ENCODE assay signal across 8 mouse cellular contexts in genomic region chr9:54733921-54734638, GRCm38 (mm10). TPM values are rescaled to one million over a fixed set of nuclear protein-coding genes. Genes with fewer than 3 reads are reported as not detected.
DNase-seq lines count a peak whose midpoint lies in the region; ATAC-seq and TF ChIP-seq lines count a peak whose summit lies in the region.

Wdr61 (minus strand) TSS chr9:54734519.

- H3K9ac ChIP-seq in embryonic facial prominence, embryonic 14.5 days (ENCODE audit: low read depth, low read length) = peak within 1 kb of the TSS; percentile 87
- H3K9ac ChIP-seq in limb, embryonic 14.5 days (ENCODE audit: low read depth, low read length, severe bottlenecking) = peak within 1 kb of the TSS; percentile 77
- H3K9ac ChIP-seq in midbrain, postnatal 0 days (replicated peaks; ENCODE audit: low read length, poor library complexity, severe bottlenecking) = peak within 1 kb of the TSS; percentile 69

- peaks cover 11% of the 10 kb centered on the region for H3K4me1 ChIP-seq in embryonic facial prominence, embryonic 14.5 days (ENCODE audit: control insufficient read depth, insufficient read depth, low read length)
- peaks cover 11% of the 10 kb centered on the region; the same call in 1 of the 2 replicates for H3K4me1 ChIP-seq in limb, embryonic 14.5 days (ENCODE audit: control insufficient read depth, insufficient read depth, low read length)
- H3K4me1 ChIP-seq in midbrain, postnatal 0 days (ENCODE audit: insufficient read depth, low read length) = peaks cover 9% of the 10 kb centered on the region

- peak; percentile 90; the same call in 1 of the 2 replicates for TF ChIP-seq POLR2A in limb, embryonic 14.5 days (IDR thresholded peaks at IDR 0.05; ENCODE audit: borderline replicate concordance, extremely low read depth, insufficient read depth, insufficient read length)

- peak within 1 kb of the TSS; percentile 82 for H3K4me3 ChIP-seq in embryonic facial prominence, embryonic 14.5 days (ENCODE audit: low read depth, low read length)
- peak within 1 kb of the TSS; percentile 66 for H3K4me3 ChIP-seq in limb, embryonic 14.5 days (replicated peaks; ENCODE audit: low read length)
- H3K4me3 ChIP-seq in midbrain, postnatal 0 days (ENCODE audit: low read depth, low read length) = peak within 1 kb of the TSS; percentile 75

- H3K36me3 ChIP-seq in embryonic facial prominence, embryonic 14.5 days (ENCODE audit: control insufficient read depth, insufficient read depth, low read length) = peaks cover 6% of the 10 kb centered on the region
- H3K36me3 ChIP-seq in limb, embryonic 14.5 days (ENCODE audit: control insufficient read depth, insufficient read depth, low read length) = peaks cover 8% of the 10 kb centered on the region
- peaks cover 5% of the 10 kb centered on the region; the same call in 1 of the 2 replicates for H3K36me3 ChIP-seq in midbrain, postnatal 0 days (ENCODE audit: insufficient read depth, low read length)

- DNase-seq in 3T3-L1 (ENCODE audit: low read depth, low spot score) = peak; percentile 96
- DNase-seq in adrenal gland, postnatal 4 days (ENCODE audit: low spot score in 2 of 2) = peak; percentile 96 to 98
- peak; percentile 97 for DNase-seq in embryonic facial prominence, embryonic 14.5 days (ENCODE audit: low spot score)
- DNase-seq in heart, adult 8-10 months (ENCODE audit: low spot score) = peak; percentile 97
- peak; percentile 97 for DNase-seq in kidney, adult 9 months
- DNase-seq in limb, embryonic 14.5 days (ENCODE audit: low spot score) = peak; percentile 97
- peak; percentile 96 for DNase-seq in midbrain, postnatal 0 days (ENCODE audit: low spot score)
- peak; percentile 97 to 99 for DNase-seq in spleen, postnatal 14 days (ENCODE audit: low spot score in 2 of 2)

- WGBS in embryonic facial prominence, embryonic 14.5 days = 1% methylated on average over 27 of the region's 32 CpGs
- 2% methylated on average over 32 of the region's 32 CpGs for WGBS in limb, embryonic 14.5 days
- 1% methylated on average over 31 of the region's 32 CpGs for WGBS in midbrain, postnatal 0 days

- TF ChIP-seq CTCF in midbrain, postnatal 0 days (IDR thresholded peaks at IDR 0.05) = peak; percentile 74

- H3K4me2 ChIP-seq in embryonic facial prominence, embryonic 14.5 days (ENCODE audit: low read depth, low read length) = peak within 1 kb of the TSS; percentile 74
- H3K4me2 ChIP-seq in limb, embryonic 14.5 days (replicated peaks; ENCODE audit: low read depth, low read length, severe bottlenecking) = peak within 1 kb of the TSS; percentile 71
- peak within 1 kb of the TSS; percentile 80 for H3K4me2 ChIP-seq in midbrain, postnatal 0 days (ENCODE audit: low read depth, low read length, poor library complexity, severe bottlenecking)

- ATAC-seq in embryonic facial prominence, embryonic 14.5 days (ENCODE audit: low read depth) = peak; percentile 96
- peak; percentile 96 for ATAC-seq in limb, embryonic 14.5 days (ENCODE audit: low FRiP score, low read depth)
- peak; percentile 96 for ATAC-seq in midbrain, postnatal 0 days (ENCODE audit: low FRiP score)

- H3K27me3 ChIP-seq in embryonic facial prominence, embryonic 14.5 days (replicated peaks; ENCODE audit: control insufficient read depth, insufficient read depth, low read length) = no peaks in the 10 kb centered on the region
- H3K27me3 ChIP-seq in limb, embryonic 14.5 days (ENCODE audit: control insufficient read depth, insufficient read depth, low read length) = no peaks in the 10 kb centered on the region
- H3K27me3 ChIP-seq in midbrain, postnatal 0 days (ENCODE audit: insufficient read depth, low read length) = no peaks in the 10 kb centered on the region

- no peaks in the 10 kb centered on the region for H3K9me3 ChIP-seq in embryonic facial prominence, embryonic 14.5 days (ENCODE audit: control insufficient read depth, low read length)
- no peaks in the 10 kb centered on the region for H3K9me3 ChIP-seq in limb, embryonic 14.5 days (ENCODE audit: control insufficient read depth, low read length)
- H3K9me3 ChIP-seq in midbrain, postnatal 0 days (ENCODE audit: low read length) = no peaks in the 10 kb centered on the region

- H3K27ac ChIP-seq in embryonic facial prominence, embryonic 14.5 days (replicated peaks; ENCODE audit: low read depth, low read length) = peak within 1 kb of the TSS; percentile 70
- peak within 1 kb of the TSS; percentile 48; the same call in 1 of the 2 replicates for H3K27ac ChIP-seq in limb, embryonic 14.5 days (replicated peaks; ENCODE audit: low read depth, low read length)
- peak within 1 kb of the TSS; percentile 65; the same call in 1 of the 2 replicates for H3K27ac ChIP-seq in midbrain, postnatal 0 days (ENCODE audit: low read depth, low read length)

RNA-seq across cellular contexts. Expression of gene Wdr61, which starts in this region (rescaled TPM):
- 10 to 100 TPM; 81.2 to 81.3 TPM for total RNA-seq in adrenal gland, postnatal 4 days (2021)
- 143 and 154 TPM in 2 replicates for polyA plus RNA-seq in embryonic facial prominence, embryonic 14.5 days (2014; fragmentation: Nextera tagmentation; extraction: Ambion mirVana)
- total RNA-seq in heart, adult 8-10 months (2022) = 10 to 100 TPM; 27.3 to 32.4 (median 29.6) TPM
- 96.1 and 105 TPM in 2 replicates for polyA plus RNA-seq in limb, embryonic 14.5 days (2012; rRNA removed)
- polyA plus RNA-seq in limb, embryonic 14.5 days (2014; fragmentation: Nextera tagmentation; extraction: Ambion mirVana) = 159 and 161 TPM in 2 replicates
- 43.7 and 47.3 TPM in 2 replicates for total RNA-seq in midbrain, postnatal 0 days (2014; rRNA removed)
- 83.9 and 86.3 TPM in 2 replicates for polyA plus RNA-seq in midbrain, postnatal 0 days (2015; fragmentation: Nextera tagmentation; extraction: Ambion mirVana)

Comparison
In these comparisons a context has a peak if more than half of its experiments do, and no peak if none do; other contexts are left out.
1. Peak in every context shown above with its lines: DNase-seq, ATAC-seq, H3K4me3 ChIP-seq and H3K27ac ChIP-seq.